Mouse (Mus musculus): ENCODE data around the gene Tmem233. TPM values are rescaled to one million over a fixed set of nuclear protein-coding genes. Genes with fewer than 3 reads are reported as not detected.

The Tmem233 gene
- total and polyA plus RNA-seq, 3 experiments = not detected

GRCm38 (mm10) chr5:116022131-116022530 lies 60.9 kb downstream of the Tmem233 start:
- H3K27me3 ChIP-seq (ENCODE audit: control insufficient read depth, insufficient read depth, low read length) = no peaks in the 10 kb centered on the region
- peaks cover 15% of the 10 kb centered on the region for H3K4me1 ChIP-seq (ENCODE audit: control insufficient read depth, insufficient read depth, low read length)
- TF ChIP-seq POLR2A (IDR thresholded peaks at IDR 0.05; ENCODE audit: insufficient read depth, low read depth, low read length) = no peak
- no peak for TF ChIP-seq EP300 (IDR thresholded peaks at IDR 0.05; ENCODE audit: insufficient read depth, low read depth, low read length)
- no peak for TF ChIP-seq CTCF (IDR thresholded peaks at IDR 0.05)
- peak overlapping the region; percentile 20 for H3K4me3 ChIP-seq
- intact Hi-C loops (cut with DNase I) = loop anchor here (10.0 kb wide), 1 partner anchor 367 kb away; no protein-coding TSS in a partner anchor
- H3K36me3 ChIP-seq (ENCODE audit: control insufficient read depth, insufficient read depth, low read length) = peaks cover 10% of the 10 kb centered on the region
- 78% methylated on average over 12 of the region's 12 CpGs for WGBS
- no peaks in the 10 kb centered on the region for H3K79me2 ChIP-seq (replicated peaks; ENCODE audit: control insufficient read depth, insufficient read depth, low read length)
- no peak for DNase-seq
- no peak overlapping the region for H3K9ac ChIP-seq (ENCODE audit: low read depth, low read length)
- peak overlapping the region; percentile 94 for H3K27ac ChIP-seq

GRCm38 (mm10) chr5:116021552-116021951 lies 61.5 kb downstream of the Tmem233 start:
- Histone ChIP-seq H3K4me1 (ENCODE audit: control insufficient read depth, insufficient read depth, low read length) (peaks cover 15% of the 10 kb centered on the region), H3K79me2 (replicated peaks; ENCODE audit: control insufficient read depth, insufficient read depth, low read length) (no peaks in the 10 kb centered on the region), H3K27me3 (ENCODE audit: control insufficient read depth, insufficient read depth, low read length) (no peaks in the 10 kb centered on the region), H3K36me3 (ENCODE audit: control insufficient read depth, insufficient read depth, low read length) (peaks cover 10% of the 10 kb centered on the region), H3K4me3 (no peak overlapping the region), H3K9ac (ENCODE audit: low read depth, low read length) (no peak overlapping the region), H3K27ac (peak overlapping the region; percentile 94)
- DNase-seq = peak in 1 of 2 experiments; percentile 47
- TF ChIP-seq EP300 (IDR thresholded peaks at IDR 0.05; ENCODE audit: insufficient read depth, low read depth, low read length) (peak; percentile 53; the same call in 1 of the 2 replicates), POLR2A (IDR thresholded peaks at IDR 0.05; ENCODE audit: insufficient read depth, low read depth, low read length) (no peak), CTCF (IDR thresholded peaks at IDR 0.05) (no peak)
- intact Hi-C loops (cut with DNase I) = loop anchor here (10.0 kb wide), 1 partner anchor 367 kb away; no protein-coding TSS in a partner anchor
- WGBS = 51% methylated on average over 14 of the region's 14 CpGs

- intact Hi-C loops (cut with DNase I) = no loop called here
Observed at GRCm38 (mm10) chr5:116019371-116019770, 63.7 kb downstream of the Tmem233 start.

GRCm38 (mm10) chr5:116018784-116019183 lies 64.3 kb downstream of the Tmem233 start:
- no peaks in the 10 kb centered on the region for H3K79me2 ChIP-seq (replicated peaks; ENCODE audit: control insufficient read depth, insufficient read depth, low read length)
- TF ChIP-seq EP300 (IDR thresholded peaks at IDR 0.05; ENCODE audit: insufficient read depth, low read depth, low read length) = no peak
- TF ChIP-seq CTCF (IDR thresholded peaks at IDR 0.05) = peak; percentile 55
- TF ChIP-seq POLR2A (IDR thresholded peaks at IDR 0.05; ENCODE audit: insufficient read depth, low read depth, low read length) = no peak
- intact Hi-C loops (cut with DNase I) = no loop called here
- no peak overlapping the region for H3K4me3 ChIP-seq
- H3K27me3 ChIP-seq (ENCODE audit: control insufficient read depth, insufficient read depth, low read length) = no peaks in the 10 kb centered on the region
- DNase-seq = no peak
- peak overlapping the region; percentile 78 for H3K27ac ChIP-seq
- no peak overlapping the region for H3K9ac ChIP-seq (ENCODE audit: low read depth, low read length)
- WGBS = 35% methylated on average over 6 of the region's 6 CpGs
- peaks cover 15% of the 10 kb centered on the region for H3K4me1 ChIP-seq (ENCODE audit: control insufficient read depth, insufficient read depth, low read length)
- H3K36me3 ChIP-seq (ENCODE audit: control insufficient read depth, insufficient read depth, low read length) = peaks cover 10% of the 10 kb centered on the region

More at GRCm38 (mm10) chr5:116019371-116019770, 63.7 kb downstream of the Tmem233 start:
- 21% methylated on average over 11 of the region's 11 CpGs for WGBS
- peak; percentile 62 to 84 for DNase-seq
- no peaks in the 10 kb centered on the region for H3K27me3 ChIP-seq (ENCODE audit: control insufficient read depth, insufficient read depth, low read length)
- H3K36me3 ChIP-seq (ENCODE audit: control insufficient read depth, insufficient read depth, low read length) = peaks cover 10% of the 10 kb centered on the region
- H3K4me1 ChIP-seq (ENCODE audit: control insufficient read depth, insufficient read depth, low read length) = peaks cover 15% of the 10 kb centered on the region
- H3K27ac ChIP-seq = peak overlapping the region; percentile 78
- no peak overlapping the region for H3K4me3 ChIP-seq
- no peak overlapping the region for H3K9ac ChIP-seq (ENCODE audit: low read depth, low read length)
- TF ChIP-seq POLR2A (IDR thresholded peaks at IDR 0.05; ENCODE audit: insufficient read depth, low read depth, low read length) = no peak
- TF ChIP-seq CTCF (IDR thresholded peaks at IDR 0.05) = no peak
- TF ChIP-seq EP300 (IDR thresholded peaks at IDR 0.05; ENCODE audit: insufficient read depth, low read depth, low read length) = peak; percentile 99
- no peaks in the 10 kb centered on the region for H3K79me2 ChIP-seq (replicated peaks; ENCODE audit: control insufficient read depth, insufficient read depth, low read length)

GRCm38 (mm10) chr5:116018196-116018595 lies 64.8 kb downstream of the Tmem233 start:
- no peak overlapping the region for H3K4me3 ChIP-seq
- intact Hi-C loops (cut with DNase I) = no loop called here
- no peaks in the 10 kb centered on the region for H3K27me3 ChIP-seq (ENCODE audit: control insufficient read depth, insufficient read depth, low read length)
- peaks cover 10% of the 10 kb centered on the region for H3K36me3 ChIP-seq (ENCODE audit: control insufficient read depth, insufficient read depth, low read length)
- no peaks in the 10 kb centered on the region for H3K79me2 ChIP-seq (replicated peaks; ENCODE audit: control insufficient read depth, insufficient read depth, low read length)
- DNase-seq = no peak
- H3K27ac ChIP-seq = peak overlapping the region; percentile 78
- peaks cover 15% of the 10 kb centered on the region for H3K4me1 ChIP-seq (ENCODE audit: control insufficient read depth, insufficient read depth, low read length)
- 83% methylated on average over 9 of the region's 9 CpGs for WGBS
- H3K9ac ChIP-seq (ENCODE audit: low read depth, low read length) = no peak overlapping the region
- TF ChIP-seq EP300 (IDR thresholded peaks at IDR 0.05; ENCODE audit: insufficient read depth, low read depth, low read length) (no peak), CTCF (IDR thresholded peaks at IDR 0.05) (no peak), POLR2A (IDR thresholded peaks at IDR 0.05; ENCODE audit: insufficient read depth, low read depth, low read length) (no peak)

GRCm38 (mm10) chr5:116017391-116017790 lies 65.7 kb downstream of the Tmem233 start:
- Histone ChIP-seq H3K36me3 (ENCODE audit: control insufficient read depth, insufficient read depth, low read length) (peaks cover 10% of the 10 kb centered on the region), H3K4me1 (ENCODE audit: control insufficient read depth, insufficient read depth, low read length) (peaks cover 13% of the 10 kb centered on the region), H3K27ac (no peak overlapping the region), H3K27me3 (ENCODE audit: control insufficient read depth, insufficient read depth, low read length) (no peaks in the 10 kb centered on the region), H3K79me2 (replicated peaks; ENCODE audit: control insufficient read depth, insufficient read depth, low read length) (no peaks in the 10 kb centered on the region), H3K9ac (ENCODE audit: low read depth, low read length) (no peak overlapping the region), H3K4me3 (no peak overlapping the region)
- no peak for DNase-seq
- intact Hi-C loops (cut with DNase I) = no loop called here
- 89% methylated on average over 8 of the region's 8 CpGs for WGBS
- TF ChIP-seq EP300 (IDR thresholded peaks at IDR 0.05; ENCODE audit: insufficient read depth, low read depth, low read length) = no peak
- TF ChIP-seq CTCF (IDR thresholded peaks at IDR 0.05) = no peak
- TF ChIP-seq POLR2A (IDR thresholded peaks at IDR 0.05; ENCODE audit: insufficient read depth, low read depth, low read length) = no peak

All from heart, adult 2 months (tissue).